Mouse (Mus musculus): ENCODE results near the gene Fcer1g.

The Fcer1g gene

DNA sequence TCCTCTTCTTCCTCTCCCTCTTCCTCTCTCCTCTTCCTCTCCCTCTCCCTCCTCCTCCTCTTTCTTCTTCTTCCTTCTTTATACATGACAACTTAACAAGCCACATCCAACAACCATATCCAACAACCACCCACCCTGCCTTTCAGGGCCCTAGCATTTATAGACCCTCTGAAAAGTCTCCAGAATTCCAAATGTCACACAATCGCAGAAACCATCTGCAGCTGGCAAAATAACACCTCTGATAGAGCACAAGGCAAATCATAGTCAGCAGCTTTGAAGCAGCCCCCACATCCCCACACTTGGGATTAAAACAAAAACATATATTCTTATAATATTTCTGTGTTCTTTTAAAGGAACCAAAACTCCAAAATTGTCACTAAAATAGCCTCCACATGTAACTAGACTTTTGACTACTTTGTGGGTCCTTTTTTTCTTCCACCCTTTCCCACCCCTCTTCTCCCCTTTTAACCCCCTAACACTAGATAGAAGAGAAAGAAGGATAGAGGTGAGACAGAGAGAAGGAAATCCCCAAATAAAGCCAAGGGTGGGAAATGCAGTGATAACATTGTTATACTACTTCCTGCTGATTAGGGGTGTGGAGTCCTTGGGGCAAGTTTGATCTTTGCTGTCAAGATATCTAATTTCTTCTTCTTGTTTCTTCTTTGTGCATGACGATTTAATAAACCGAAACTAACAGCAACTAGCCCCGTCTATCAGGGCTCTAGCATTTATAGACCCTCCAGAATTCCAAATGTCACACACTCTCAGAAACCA, 32.0 kb upstream of the Fcer1g start:
- in situ Hi-C loops (cut with MboI; ENCODE audit: low sequenced_read_pairs): no loop called here

DNA sequence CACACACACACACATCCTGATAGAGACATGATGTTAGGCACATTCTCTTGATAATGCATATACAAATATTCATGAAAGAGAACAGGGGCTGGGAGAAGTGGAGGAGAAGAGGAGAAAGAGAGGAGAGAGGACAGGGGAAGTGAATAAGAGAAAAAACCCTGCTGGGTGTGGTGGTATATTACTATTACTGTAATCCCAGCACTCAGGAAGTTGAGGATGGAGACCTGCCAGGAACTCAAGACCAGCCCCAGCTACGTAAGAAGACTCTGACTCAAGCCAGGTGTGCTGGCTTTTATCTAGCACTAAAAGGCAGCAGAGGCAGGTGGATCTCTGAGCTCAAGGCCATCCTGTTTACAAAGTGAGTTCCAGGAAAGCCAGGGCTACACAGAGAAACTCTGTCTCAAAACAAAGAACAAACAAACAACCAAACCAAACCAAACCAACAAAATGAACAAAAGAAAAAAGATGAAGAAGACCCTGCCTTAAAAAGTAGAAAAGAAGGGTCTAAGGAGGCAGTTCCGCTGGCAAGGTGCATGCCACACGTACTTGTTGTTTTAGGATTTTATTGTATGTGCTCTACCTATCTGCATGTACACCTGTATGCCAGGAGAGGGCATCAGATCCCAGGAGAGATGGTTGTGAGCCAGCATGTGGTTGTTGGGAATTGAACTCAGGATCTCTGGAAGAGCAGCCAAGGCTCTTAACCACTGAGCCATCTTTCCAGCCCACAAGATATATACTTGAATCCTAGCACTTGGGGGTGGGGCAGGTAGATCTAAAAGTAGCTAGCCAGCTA, 29.7 kb upstream of the Fcer1g start:
- in situ Hi-C loops (cut with MboI; ENCODE audit: low sequenced_read_pairs): no loop called here

DNA sequence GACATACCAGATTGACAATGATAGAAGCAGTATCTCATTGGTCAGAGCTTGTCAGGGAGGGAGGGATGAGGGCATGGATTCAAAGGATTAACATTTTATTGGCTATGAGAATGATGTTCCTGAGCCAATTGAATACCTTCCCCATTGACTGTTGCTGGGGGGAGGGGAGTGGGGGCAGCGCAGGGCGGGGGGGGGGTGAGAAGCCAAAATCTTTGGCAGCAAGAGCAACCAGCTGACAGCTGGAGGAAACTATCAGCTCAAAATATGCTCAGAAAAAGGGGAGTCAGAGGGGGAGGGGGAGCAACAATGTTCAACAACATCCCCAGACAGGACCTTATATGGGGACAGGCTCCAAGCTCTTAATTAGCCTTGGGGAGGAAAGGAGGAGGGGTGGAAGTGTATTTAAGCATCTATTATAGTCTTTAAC, 29.0 kb upstream of the Fcer1g start:
- in situ Hi-C loops (cut with MboI; ENCODE audit: low sequenced_read_pairs): no loop called here

DNA sequence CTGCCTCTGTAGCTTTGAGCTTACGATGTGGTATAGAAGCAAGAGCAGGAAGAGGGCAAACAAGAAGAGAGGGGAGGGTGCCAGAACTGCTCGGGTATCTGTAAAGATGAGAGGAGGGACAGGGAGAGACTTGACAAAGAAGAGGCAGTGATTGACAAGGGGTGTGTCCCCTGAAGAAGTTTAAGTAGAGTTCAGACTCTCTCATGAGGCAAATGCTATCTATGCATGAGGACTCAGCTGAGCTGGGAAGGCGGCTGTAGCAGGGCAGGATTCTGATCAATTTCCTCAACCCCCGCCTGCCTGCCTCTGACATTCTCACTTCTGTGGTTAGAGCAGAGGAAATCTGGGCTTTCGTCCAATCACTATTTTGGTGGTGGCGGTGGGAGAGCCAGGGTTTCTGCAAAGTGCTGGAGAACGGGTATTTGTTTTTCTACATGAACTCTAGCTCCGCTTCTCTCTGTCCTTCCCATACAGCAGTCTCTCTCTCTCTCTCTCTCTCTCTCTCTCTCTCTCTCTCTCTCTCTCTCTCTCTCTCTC, 28.5 kb upstream of the Fcer1g start:
- in situ Hi-C loops (cut with MboI; ENCODE audit: low sequenced_read_pairs): no loop called here

DNA sequence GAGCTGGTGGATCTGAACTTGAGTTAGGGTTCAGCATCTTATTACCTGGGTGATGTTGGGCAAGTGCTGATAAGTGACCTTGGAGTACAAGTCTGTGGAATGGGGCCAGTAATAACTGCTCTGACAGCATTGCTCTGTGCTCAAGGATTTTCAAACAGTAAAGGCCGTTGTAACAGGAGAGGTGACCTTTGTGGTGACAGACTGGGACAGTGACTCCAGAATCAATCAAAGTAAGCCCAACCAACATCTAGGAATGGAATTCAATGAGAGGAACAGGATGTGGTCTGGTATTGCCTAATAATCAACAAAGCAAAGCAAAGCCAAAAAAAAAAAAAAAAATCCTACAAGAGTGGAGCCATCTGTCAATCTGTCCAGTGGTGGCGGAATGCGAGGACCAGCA, 26.2 kb upstream of the Fcer1g start:
- in situ Hi-C loops (cut with MboI; ENCODE audit: low sequenced_read_pairs): no loop called here

DNA sequence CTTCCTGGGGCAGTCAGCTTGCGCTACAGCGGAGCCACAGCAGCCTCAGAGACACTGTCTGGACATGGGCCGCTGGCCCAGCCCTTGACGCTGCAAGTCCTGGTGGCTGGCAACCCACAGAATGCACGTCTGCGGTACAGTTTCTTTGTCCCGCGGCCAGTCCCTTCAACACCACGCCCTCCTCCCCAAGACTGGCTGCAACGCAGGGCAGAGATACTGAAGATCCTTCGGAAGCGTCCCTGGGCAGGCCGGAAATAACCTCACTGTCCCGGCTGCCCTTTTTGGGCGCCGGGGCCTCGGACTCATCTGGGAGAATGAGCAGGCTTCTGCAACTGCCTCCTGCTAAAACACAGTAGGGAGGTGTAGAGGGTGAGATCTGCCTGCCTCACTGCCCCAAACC, 24.8 kb upstream of the Fcer1g start:
- in situ Hi-C loops (cut with MboI; ENCODE audit: low sequenced_read_pairs): no loop called here

DNA sequence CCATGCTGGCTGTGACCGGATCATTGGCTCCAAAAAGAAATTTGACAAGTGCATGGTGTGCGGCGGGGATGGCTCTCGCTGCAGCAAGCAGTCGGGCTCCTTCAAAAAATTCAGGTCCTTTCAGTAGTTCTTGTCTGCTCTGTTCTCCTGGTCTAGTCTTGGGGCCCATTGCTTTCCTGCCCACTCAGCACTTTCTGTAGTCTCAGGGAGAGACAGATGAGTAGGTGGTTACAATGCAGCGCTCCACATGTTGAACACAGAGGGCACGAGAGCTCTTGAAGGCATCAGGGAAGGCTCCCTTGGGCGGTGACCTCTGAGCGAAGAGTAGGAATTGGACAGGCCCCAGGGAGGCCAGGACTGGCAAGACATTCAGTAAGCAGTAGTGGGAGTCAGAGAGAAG, 23.6 kb upstream of the Fcer1g start:
- in situ Hi-C loops (cut with MboI; ENCODE audit: low sequenced_read_pairs): no loop called here

DNA sequence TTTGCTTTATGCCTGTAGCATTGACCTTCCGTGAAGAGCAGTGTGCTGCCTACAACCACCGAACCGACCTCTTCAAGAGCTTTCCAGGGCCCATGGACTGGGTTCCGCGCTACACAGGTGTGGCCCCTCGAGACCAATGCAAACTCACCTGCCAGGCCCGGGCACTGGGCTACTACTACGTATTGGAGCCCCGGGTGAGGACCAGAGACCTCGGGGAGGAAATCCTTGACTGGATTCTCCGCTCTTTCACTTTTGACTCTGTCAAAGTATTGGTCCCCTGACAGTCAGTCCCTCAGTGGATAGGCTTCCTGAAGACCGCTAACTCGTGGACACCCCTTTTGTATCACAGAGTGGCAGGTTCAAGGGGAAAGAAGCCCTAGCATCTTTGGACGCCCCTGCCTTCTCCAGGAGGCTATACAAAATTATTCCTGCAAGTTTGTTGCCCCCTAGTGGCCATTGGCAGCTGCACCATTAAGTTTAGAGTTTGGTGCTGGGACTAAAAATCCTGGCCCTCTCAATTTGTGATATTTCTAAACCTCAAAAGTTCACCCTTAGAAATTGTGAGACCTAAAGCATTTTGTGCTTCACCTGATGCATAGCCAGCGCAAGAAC, 22.9 kb upstream of the Fcer1g start:
- in situ Hi-C loops (cut with MboI; ENCODE audit: low sequenced_read_pairs): no loop called here

DNA sequence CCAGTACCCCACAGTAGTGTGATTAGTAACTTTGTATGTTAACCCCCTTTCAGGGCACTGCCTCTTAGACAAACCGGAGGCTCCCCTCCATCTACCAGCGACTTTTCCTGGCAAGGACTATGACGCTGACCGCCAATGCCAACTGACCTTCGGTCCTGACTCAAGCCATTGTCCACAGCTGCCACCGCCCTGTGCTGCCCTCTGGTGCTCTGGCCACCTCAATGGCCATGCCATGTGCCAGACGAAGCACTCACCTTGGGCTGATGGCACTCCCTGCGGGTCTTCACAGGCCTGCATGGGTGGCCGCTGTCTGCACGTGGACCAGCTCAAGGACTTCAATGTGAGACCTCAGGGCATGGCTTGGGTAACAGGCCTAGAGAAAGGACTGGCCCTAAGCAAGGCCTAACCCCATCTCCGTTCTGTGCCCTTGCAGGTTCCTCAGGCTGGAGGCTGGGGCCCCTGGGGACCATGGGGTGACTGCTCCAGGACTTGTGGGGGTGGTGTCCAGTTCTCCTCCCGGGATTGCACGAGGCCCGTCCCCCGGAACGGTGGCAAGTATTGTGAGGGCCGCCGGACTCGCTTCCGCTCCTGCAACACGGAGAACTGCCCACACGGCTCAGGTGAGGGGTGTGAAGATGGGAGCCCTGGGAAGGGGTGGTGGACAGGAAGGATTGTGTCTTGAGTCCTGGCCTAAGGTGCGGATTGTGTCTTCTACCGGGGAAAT, 22.1 kb upstream of the Fcer1g start:
- in situ Hi-C loops (cut with MboI; ENCODE audit: low sequenced_read_pairs): no loop called here

DNA sequence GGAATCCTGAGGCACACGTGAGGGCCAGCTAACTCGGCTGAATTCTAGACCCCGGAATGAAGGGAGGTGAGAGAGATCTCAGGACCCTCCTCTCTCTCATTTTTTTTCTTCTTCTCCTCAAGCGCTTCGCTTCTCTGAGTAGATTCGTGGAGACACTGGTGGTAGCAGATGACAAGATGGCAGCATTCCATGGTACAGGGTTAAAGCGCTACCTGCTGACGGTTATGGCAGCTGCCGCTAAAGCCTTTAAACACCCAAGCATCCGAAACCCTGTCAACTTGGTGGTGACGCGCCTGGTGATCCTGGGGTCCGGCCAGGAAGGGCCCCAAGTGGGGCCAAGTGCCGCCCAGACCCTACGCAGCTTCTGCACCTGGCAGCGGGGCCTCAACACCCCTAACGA, 18.2 kb upstream of the Fcer1g start:
- in situ Hi-C loops (cut with MboI; ENCODE audit: low sequenced_read_pairs): no loop called here

DNA sequence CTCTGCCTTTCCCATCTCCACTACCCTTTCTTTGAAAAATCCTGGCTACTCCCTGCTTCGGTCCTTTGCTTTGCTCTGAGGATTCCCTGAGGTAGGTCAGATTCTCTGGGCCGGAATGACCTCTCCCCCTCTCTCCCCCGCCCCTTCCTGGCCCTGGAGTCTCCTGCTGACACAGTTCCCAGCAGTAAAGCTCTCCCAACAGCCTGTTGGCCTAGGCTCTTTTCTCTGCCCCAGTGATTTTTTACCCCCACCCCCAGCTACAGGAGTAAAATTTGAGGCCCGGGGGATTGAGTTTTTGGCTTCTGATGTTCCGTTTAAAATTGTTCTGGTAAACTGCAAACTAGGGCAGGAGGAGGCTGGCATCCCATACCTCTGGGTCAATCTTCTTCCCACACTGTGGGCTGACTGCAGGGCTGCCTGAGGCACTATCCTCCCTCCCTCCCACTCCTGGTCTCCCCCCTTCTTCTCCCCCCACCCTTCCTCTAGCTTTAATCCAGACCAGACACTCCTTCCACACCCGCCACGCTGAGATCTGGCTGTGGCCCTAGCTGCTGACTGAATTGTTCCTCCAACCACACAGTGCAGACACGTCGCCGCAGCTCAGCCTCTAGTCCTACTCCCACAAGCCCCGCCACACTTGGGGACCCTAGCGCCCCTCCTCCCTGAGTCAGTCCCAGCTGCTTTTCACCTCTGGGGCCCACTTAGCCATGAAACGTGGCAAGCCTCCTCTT, 17.6 kb upstream of the Fcer1g start:
- in situ Hi-C loops (cut with MboI; ENCODE audit: low sequenced_read_pairs): no loop called here

DNA sequence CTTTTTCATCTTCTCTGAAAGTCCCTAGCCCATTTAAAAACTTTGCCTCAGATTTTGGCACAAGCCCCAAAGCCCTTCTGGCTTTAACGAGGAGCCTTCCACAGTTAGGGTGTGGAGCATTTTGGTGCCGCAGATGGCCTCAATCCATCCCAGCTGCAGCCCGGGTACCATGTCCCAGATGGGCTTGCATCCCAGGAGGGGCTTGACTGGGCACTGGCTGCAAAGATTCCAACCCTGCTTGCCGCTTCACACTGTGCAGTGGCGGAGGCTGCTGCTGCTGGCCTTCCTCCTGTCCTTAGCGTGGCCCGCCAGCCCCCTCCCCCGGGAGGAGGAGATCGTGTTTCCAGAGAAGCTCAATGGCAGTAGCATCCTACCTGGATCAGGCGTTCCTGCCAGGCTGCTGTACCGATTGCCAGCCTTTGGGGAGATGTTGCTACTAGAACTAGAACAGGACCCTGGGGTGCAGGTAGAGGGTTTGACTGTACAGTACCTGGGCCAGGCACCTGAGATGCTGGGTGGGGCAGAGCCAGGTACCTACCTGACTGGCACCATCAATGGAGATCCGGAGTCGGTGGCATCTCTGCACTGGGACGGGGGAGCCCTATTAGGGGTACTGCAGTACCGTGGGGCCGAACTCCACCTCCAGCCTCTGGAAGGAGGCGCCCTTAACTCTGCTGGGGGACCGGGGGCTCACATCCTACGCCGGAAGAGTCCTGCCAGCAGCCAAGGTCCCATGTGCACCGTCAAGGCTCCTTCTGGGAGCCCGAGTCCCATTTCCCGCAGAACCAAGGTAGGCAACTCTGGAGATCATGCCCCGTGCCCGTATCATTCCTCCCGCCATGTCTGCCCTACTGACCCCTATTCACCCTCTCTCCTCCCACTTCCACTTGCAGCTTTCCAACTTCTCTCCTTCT, 16.8 kb upstream of the Fcer1g start, which contains the start of gene Ndufs2:
Gene Ndufs2, minus strand, starts transcription at position 709 of the 914 bp plus-strand sequence.
- in situ Hi-C loops (cut with MboI; ENCODE audit: low sequenced_read_pairs): no loop called here

DNA sequence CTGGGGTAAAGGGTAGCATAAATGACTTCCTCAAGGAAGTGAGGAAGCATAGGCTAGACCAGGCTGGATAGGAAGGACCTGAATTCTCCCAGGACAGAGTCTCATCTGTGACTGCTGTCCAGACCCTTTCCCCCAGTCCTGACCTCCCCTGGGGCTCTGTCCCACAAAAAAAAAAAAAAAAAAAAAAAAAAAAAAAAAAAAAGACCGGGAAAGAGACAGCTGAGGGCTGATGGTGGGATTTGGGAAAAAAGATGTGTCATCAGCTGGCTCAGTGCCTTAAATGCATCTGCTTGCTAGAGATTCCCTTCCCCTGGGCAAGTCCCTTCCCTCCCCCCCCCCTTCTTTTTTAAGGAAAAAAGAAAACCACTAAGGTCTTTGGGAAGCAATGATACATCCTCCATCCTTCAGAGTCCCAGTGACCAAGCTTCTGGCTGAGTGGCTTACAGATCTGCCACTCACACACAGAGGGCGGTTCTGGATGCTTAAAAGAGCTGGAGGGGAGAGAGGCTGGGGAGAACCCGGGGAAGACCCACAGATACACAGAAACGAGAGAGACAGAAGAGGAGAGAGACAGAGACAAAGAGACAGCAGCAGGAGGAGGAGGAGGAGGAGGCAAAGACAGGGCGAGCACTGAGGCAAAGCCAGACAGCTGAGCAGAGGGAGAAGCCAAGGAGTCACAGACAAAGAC, 15.9 kb upstream of the Fcer1g start, which contains the start of gene Adamts4:
Gene Adamts4, plus strand, starts transcription at position 509 of the 688 bp plus-strand sequence.
- in situ Hi-C loops (cut with MboI; ENCODE audit: low sequenced_read_pairs): no loop called here

DNA sequence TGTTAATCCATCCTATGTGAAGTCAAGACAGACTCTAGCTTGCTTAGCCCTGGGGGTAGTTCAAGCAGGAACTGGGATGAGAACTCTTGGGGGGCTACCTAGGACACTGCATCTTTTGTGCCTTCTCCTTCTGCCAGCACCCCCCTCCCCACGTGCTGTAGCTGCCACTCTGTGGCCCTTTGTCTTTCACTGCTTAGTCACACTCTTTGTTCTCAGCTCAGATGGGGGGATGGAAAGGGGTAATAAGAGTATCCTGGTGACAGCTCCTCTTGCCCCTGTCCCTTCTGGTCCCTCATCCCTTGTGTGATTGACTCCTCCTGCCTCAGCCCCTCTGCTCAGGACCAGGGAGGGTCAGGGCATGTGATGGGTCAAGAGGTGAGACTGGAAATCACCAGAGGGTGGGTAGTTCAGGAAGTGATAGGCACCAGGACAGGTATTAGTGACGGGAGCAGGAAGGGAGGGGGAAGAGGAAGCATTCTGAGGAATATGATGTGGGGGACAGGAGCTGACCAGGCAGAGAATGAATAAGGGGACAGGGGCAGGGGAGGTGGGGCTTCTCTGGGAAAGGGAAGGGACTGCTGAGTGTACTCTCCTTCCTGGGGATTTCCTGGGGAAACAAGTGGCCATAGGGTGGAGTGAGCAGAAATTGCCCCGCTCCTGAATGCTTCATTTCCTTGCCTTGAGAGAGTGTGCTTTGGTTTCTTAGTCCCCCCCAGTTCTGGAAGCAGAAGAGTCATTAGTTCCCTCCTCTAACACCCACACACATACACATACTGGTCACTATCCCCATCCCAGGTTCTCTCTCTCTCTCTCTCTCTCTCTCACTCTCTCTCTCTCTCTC, 14.4 kb upstream of the Fcer1g start:
- in situ Hi-C loops (cut with MboI; ENCODE audit: low sequenced_read_pairs): no loop called here

DNA sequence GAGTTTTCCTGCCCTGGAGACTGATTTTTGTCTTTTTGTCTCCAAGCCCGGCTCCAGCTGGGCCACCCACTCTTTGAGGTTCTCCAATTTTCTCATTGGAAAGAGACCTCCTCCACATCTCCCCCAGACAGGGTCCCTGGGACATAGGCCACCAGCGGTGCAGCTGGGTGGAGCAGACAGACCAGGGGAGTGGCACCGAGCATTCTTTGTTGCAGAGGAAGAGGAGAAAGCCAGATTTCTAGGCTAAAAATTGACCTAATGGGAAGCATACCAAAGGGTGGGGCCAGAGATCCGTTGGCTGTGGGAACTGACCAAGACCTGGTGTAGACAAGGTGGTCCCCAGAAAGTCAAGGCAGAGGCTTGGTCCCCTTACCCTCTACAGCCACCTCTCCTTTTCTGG, 13.8 kb upstream of the Fcer1g start:
- in situ Hi-C loops (cut with MboI; ENCODE audit: low sequenced_read_pairs): no loop called here

DNA sequence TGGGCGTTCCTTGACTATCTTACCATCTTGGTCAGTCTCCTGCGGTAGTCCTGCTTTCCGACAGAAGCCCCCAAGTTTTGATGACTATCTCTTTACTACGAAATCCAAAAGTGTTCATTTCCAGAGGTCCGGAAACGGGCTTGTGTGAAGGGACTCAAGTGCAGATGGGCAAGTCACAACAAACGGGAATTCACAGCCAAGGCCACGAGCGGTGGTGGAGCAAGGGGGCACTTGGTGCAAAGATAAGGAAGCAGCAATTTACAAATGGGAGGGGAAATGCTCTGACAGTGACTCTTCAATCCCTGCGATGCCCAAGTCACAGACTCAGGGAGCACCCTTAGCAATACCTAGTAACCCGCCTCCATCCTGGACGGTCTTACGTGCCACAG, 13.3 kb upstream of the Fcer1g start:
- in situ Hi-C loops (cut with MboI; ENCODE audit: low sequenced_read_pairs): no loop called here

DNA sequence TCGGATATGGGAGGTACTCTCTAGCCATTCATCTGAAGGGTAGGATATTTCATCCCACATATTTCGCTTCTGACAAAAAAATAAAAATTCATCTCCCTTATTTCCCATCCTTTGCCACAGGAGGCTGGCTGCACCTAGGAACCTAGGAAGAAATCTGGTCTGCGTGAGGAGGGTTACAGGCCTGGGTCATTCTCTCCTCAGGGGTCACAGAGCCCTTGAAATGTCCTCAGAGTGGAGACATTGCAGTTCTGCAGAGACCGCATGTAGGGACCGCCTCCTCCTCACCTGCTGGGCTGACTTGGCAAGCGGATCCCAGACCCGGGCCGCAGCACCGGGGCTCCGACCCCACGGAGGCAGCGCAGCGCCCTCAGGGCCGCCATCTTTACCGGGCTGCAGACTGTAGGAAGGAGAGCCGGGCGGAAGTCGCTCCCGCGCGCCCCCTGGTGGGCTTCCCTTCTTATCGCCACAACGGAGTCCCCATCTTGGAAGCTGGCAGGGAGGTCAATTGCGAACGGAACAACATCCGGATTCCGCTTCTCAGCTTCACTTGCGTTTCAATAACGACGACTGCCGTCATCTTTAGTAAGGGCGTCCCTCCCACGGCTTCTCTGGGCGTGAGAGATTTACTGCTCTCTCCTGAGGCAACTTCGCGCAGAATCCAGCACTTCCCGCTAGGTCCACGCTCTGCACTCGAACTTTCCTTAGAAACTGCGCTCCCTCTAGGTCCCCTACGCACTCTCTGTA, 12.7 kb upstream of the Fcer1g start:
- in situ Hi-C loops (cut with MboI; ENCODE audit: low sequenced_read_pairs): no loop called here

All from CH12F3 (cell line).